Mouse (Mus musculus): Measurements from ENCODE around the gene Pou5f1. TPM values are rescaled to one million over a fixed set of nuclear protein-coding genes. Genes with fewer than 3 reads are reported as not detected.

Gene Pou5f1
- polyA plus RNA-seq (2014; fragmentation: Illumina TruSeq; extraction: RNeasy Lipid Tissue Mini Kit (QIAGEN cat#74804); ENCODE audit: low read depth, low replicate concordance), result 0.48 TPM

GRCm38 (mm10) chr17:35505776-35506175 is at the start of gene Pou5f1:
TSS of gene Pou5f1 (plus strand) at chr17:35506018.

DNA sequence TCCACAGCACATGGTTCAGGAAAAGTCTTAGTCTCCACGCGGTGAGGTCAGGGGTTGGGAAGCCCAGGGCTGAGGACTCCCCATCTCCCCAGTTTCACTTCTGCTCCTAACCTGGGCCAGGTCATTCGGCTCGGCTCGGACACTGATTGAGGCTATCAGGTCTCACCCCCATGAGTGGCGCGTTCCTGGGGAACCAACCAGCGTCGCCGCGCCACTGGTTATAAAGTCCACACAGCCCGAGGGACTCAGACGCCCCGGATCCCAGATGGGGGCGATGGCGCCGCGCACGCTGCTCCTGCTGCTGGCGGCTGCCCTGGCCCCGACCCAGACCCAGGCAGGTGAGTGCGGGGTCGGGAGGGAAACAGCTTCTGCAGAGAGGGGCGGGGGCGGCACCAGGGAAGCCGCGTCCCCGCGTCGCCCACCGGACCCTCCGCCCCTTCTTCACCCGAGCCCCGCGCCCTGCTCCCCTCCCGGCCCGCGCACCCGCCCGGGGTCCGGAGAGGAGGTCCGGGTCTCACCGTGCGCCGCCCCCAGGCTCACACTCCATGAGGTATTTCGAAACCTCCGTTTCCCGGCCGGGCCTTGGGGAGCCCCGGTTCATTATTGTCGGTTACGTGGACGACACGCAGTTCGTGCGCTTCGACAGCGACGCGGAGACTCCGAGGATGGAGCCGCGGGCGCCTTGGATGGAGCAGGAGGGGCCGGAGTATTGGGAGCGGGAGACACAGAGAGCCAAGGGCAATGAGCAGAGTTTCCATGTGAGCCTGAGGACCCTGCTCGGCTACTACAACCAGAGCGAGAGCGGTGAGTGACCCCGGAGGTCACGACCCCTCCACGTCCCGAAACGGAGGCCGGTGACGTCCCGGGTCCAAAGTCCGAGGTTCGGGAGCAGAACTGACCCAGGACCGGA is 35.7 kb upstream of the Pou5f1 start, which contains the start of gene H2-Q10:
Gene H2-Q10, plus strand, starts transcription at position 248 of the 910 bp plus-strand sequence.

DNA sequence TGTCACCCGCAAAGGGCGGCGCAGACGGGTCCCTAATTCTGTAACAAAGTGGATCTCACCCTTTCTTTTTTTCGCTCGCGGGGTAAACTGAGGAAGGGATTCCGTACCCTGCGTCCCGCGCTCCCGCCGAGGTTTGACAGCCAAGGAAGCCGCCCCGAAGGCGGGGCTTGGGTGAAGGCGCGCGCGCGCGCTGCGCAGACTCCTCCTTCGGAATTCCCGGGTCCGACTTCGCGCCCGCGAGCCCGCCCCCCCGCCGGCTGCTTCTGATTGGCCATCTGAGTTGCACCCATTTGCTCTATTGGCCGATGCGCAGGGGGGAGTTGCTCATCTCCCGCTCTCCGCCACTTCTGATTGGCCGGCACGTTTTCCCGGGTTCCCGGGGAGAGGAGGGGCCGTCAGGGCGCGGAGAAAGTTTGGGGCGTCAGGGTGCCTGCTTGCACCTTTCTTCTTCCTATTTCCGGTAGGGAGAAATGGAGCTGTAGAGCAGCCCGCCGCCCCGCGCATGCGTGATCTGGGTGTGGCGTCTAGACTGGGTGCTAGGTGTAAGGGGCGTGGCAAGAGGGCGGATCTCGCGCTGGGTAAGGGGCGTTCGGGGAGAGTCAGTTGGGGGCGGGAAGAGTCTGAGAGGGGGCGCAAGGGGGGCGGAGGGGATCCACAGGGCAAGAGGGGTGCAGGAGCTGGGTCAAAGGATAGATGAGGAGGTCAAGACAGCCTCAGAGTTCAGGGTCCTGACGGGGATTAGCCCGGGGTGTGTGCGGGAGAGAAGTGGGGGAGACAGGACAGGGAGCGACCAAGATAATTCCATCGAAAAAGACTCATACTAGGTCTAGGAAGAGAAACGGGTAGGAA is 11.1 kb downstream of the Pou5f1 start, which contains the start of the genes Tcf19 and Cchcr1:
Gene Tcf19, minus strand, starts transcription at position 173 of the 849 bp plus-strand sequence.
Gene Cchcr1, plus strand, starts transcription at position 449 of the 849 bp plus-strand sequence.

DNA sequence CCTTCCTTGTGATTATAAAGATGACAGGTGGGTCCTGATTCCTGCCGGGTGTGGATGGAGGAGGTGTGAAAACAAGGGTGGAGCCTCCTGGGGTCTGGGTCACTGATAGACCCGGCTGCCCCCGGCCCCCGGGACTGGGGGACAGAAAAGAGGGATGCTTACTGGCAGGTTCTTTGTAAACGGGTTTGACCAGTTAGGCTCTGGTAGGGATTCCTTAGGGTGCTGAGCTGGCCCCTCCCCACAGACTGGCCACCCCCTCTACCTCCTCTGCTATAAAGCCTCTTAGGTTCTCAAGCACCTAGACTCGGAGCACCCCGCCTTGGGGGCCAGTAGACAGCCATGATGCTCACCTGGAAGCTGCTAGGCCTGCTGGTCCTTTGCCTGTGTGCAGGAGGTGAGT is 27.1 kb downstream of the Pou5f1 start, which contains the start of gene Psors1c2:
Gene Psors1c2, plus strand, starts transcription at position 301 of the 400 bp plus-strand sequence.

DNA sequence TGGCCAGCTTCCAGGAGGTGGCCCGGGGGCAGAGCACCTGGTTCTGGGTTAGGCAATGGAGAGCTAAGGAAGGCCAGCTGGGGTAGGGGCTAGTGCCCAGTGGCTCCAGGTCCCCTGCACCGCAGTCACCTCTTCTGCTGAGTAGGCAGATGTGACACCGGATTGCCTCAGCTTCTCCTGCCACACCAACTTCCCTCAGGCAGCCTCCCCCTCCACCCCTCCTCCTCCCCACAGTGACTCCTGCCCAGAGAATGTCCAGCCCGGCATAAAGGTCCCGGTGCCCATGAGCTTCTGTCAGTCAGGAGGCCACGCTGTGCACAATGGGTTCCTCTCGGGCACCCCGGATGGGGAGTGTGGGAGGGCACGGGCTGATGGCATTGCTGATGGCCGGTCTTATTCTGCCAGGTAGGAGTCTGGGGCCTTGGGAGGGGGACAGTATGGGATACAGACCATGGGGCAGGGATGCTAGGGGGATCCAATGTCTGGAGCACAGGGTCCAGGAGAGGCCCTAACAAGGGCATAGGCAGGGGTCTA is 46.1 kb downstream of the Pou5f1 start, which contains the start of gene Cdsn:
Gene Cdsn, plus strand, starts transcription at position 248 of the 534 bp plus-strand sequence.

Other genes with a start within 250 kb of the Pou5f1 start
- 2.8 TPM for gene H2-D1, start 243.3 kb upstream of the Pou5f1 start, polyA plus RNA-seq (2014; fragmentation: Illumina TruSeq; extraction: RNeasy Lipid Tissue Mini Kit (QIAGEN cat#74804); ENCODE audit: low read depth, low replicate concordance)
- 0.08 TPM for gene H2-Q1, start 185.6 kb upstream of the Pou5f1 start, polyA plus RNA-seq (2014; fragmentation: Illumina TruSeq; extraction: RNeasy Lipid Tissue Mini Kit (QIAGEN cat#74804); ENCODE audit: low read depth, low replicate concordance)
- 0.69 TPM for gene H2-Q2, start 163.8 kb upstream of the Pou5f1 start, polyA plus RNA-seq (2014; fragmentation: Illumina TruSeq; extraction: RNeasy Lipid Tissue Mini Kit (QIAGEN cat#74804); ENCODE audit: low read depth, low replicate concordance)
- gene H2-Q4, start 126.4 kb upstream of the Pou5f1 start, polyA plus RNA-seq (2014; fragmentation: Illumina TruSeq; extraction: RNeasy Lipid Tissue Mini Kit (QIAGEN cat#74804); ENCODE audit: low read depth, low replicate concordance), result 1.6 TPM
- 0.66 TPM for gene H2-Q6, start 81.2 kb upstream of the Pou5f1 start, polyA plus RNA-seq (2014; fragmentation: Illumina TruSeq; extraction: RNeasy Lipid Tissue Mini Kit (QIAGEN cat#74804); ENCODE audit: low read depth, low replicate concordance)
- 0.49 TPM for gene H2-Q7, start 66.9 kb upstream of the Pou5f1 start, polyA plus RNA-seq (2014; fragmentation: Illumina TruSeq; extraction: RNeasy Lipid Tissue Mini Kit (QIAGEN cat#74804); ENCODE audit: low read depth, low replicate concordance)
- gene H2-Q10, start 35.9 kb upstream of the Pou5f1 start, polyA plus RNA-seq (2014; fragmentation: Illumina TruSeq; extraction: RNeasy Lipid Tissue Mini Kit (QIAGEN cat#74804); ENCODE audit: low read depth, low replicate concordance), result 0.17 TPM
- 1.1 TPM for gene Tcf19, start 10.8 kb downstream of the Pou5f1 start, polyA plus RNA-seq (2014; fragmentation: Illumina TruSeq; extraction: RNeasy Lipid Tissue Mini Kit (QIAGEN cat#74804); ENCODE audit: low read depth, low replicate concordance)
- 25.0 TPM for gene Cchcr1, start 11.1 kb downstream of the Pou5f1 start, polyA plus RNA-seq (2014; fragmentation: Illumina TruSeq; extraction: RNeasy Lipid Tissue Mini Kit (QIAGEN cat#74804); ENCODE audit: low read depth, low replicate concordance)
- gene Psors1c2, start 27.2 kb downstream of the Pou5f1 start, polyA plus RNA-seq (2014; fragmentation: Illumina TruSeq; extraction: RNeasy Lipid Tissue Mini Kit (QIAGEN cat#74804); ENCODE audit: low read depth, low replicate concordance), result 1.3 TPM
- 0.34 TPM for gene Cdsn, start 46.1 kb downstream of the Pou5f1 start, polyA plus RNA-seq (2014; fragmentation: Illumina TruSeq; extraction: RNeasy Lipid Tissue Mini Kit (QIAGEN cat#74804); ENCODE audit: low read depth, low replicate concordance)
- gene 2300002M23Rik, start 61.4 kb downstream of the Pou5f1 start, polyA plus RNA-seq (2014; fragmentation: Illumina TruSeq; extraction: RNeasy Lipid Tissue Mini Kit (QIAGEN cat#74804); ENCODE audit: low read depth, low replicate concordance), result not detected
- gene Sfta2, start 95.5 kb downstream of the Pou5f1 start, polyA plus RNA-seq (2014; fragmentation: Illumina TruSeq; extraction: RNeasy Lipid Tissue Mini Kit (QIAGEN cat#74804); ENCODE audit: low read depth, low replicate concordance), result not detected
- gene Gm9573, start 120.6 kb downstream of the Pou5f1 start, polyA plus RNA-seq (2014; fragmentation: Illumina TruSeq; extraction: RNeasy Lipid Tissue Mini Kit (QIAGEN cat#74804); ENCODE audit: low read depth, low replicate concordance), result not detected
- 0.10 TPM for gene Mucl3, start 137.7 kb downstream of the Pou5f1 start, polyA plus RNA-seq (2014; fragmentation: Illumina TruSeq; extraction: RNeasy Lipid Tissue Mini Kit (QIAGEN cat#74804); ENCODE audit: low read depth, low replicate concordance)
- 0.29 TPM for gene Vars2, start 161.6 kb downstream of the Pou5f1 start, polyA plus RNA-seq (2014; fragmentation: Illumina TruSeq; extraction: RNeasy Lipid Tissue Mini Kit (QIAGEN cat#74804); ENCODE audit: low read depth, low replicate concordance)
- gene Gtf2h4, start 167.7 kb downstream of the Pou5f1 start, polyA plus RNA-seq (2014; fragmentation: Illumina TruSeq; extraction: RNeasy Lipid Tissue Mini Kit (QIAGEN cat#74804); ENCODE audit: low read depth, low replicate concordance), result 2.7 TPM
- 0.95 TPM for gene Ddr1, start 198.6 kb downstream of the Pou5f1 start, polyA plus RNA-seq (2014; fragmentation: Illumina TruSeq; extraction: RNeasy Lipid Tissue Mini Kit (QIAGEN cat#74804); ENCODE audit: low read depth, low replicate concordance)

All from testis, adult 10 weeks (tissue).